Mouse (Mus musculus) lung, embryonic 14.5 days (tissue): Measurements from ENCODE around the gene Epha5. TPM values are rescaled to one million over a fixed set of nuclear protein-coding genes. Genes with fewer than 3 reads are reported as not detected.

ENCODE experiments used
- ATAC-seq: fragments of 200-750 bp; cut with Nextera tagmentation; 2 replicates; pipeline ENCODE4 v1.8.0; 2017; ENCODE audit warnings: mild to moderate bottlenecking, moderate TSS enrichment, moderate library complexity; ENCODE audit not compliant: insufficient read depth
- DNase-seq: peaks from one replicate; pipeline ENCODE4 v3.0.0-alpha.2; 2015
- H3K27ac ChIP-seq: fragments of 300-500 bp; sonication (generic); 2 replicates; pipeline ENCODE4 v1.5.1; 2014; ENCODE audit warnings: low read depth, mild to moderate bottlenecking, moderate library complexity
- H3K27me3 ChIP-seq: fragments of 300-500 bp; sonication (generic); 2 replicates; pipeline ENCODE4 v1.6.1; 2014; ENCODE audit warnings: low read length, control low read depth; ENCODE audit not compliant: insufficient read depth
- H3K36me3 ChIP-seq: fragments of 300-500 bp; sonication (generic); 2 replicates; pipeline ENCODE4 v1.6.1; 2014; ENCODE audit warnings: control low read depth; ENCODE audit not compliant: insufficient read depth
- H3K4me1 ChIP-seq: fragments of 300-500 bp; sonication (generic); 2 replicates; pipeline ENCODE4 v1.6.1; 2014; ENCODE audit warnings: antibody characterized with exemption, control low read depth; ENCODE audit not compliant: insufficient read depth
- H3K4me2 ChIP-seq: fragments of 300-500 bp; sonication (generic); 2 replicates; pipeline ENCODE4 v1.6.1; 2014; ENCODE audit warnings: mild to moderate bottlenecking
- H3K4me3 ChIP-seq: fragments of 300-500 bp; sonication (generic); 2 replicates; pipeline ENCODE4 v1.5.1; 2014; ENCODE audit warnings: low read depth, low read length
- H3K9ac ChIP-seq: fragments of 300-500 bp; sonication (generic); 2 replicates; pipeline ENCODE4 v1.6.1; 2014
- H3K9me3 ChIP-seq: fragments of 300-500 bp; sonication (generic); 2 replicates; pipeline ENCODE4 v1.6.1; 2016; ENCODE audit warnings: low read depth, low read length, control low read depth
- CTCF ChIP-seq: IDR thresholded peaks from 2 replicates; pipeline ENCODE4 v1.5.1; 2016; ENCODE audit warnings: antibody characterized with exemption, low read depth
- WGBS: fragments of 180-500 bp; shearing (Covaris S2); extraction: QIAGEN DNeasy Blood & Tissue Kit; methylation state at CpG from one replicate; pipeline ENCODE4 v1.1.7; 2014; 5-methylcytosine and 5-hydroxymethylcytosine counted together
- polyA plus RNA-seq: library from polyadenylated mRNA; unstranded; fragments of >200 nt; fragmentation: Nextera tagmentation; extraction: Ambion mirVana; gene quantifications from 2 replicates; pipeline ENCODE4 v1.2.1, GENCODE M21; 2014

The Epha5 gene
- 8.0 and 10.3 TPM in 2 replicates for polyA plus RNA-seq

GRCm38 (mm10) chr5:84417062-84417879 is at the start of gene Epha5:
TSS of gene Epha5 (minus strand) at chr5:84417382.
- DNase-seq (peak; percentile 86), ATAC-seq (peak; percentile 97)
- H3K27me3 ChIP-seq: peaks cover 15% of the 10 kb centered on the region; the same call in 1 of the 2 replicates
- under 1% methylated on average over 65 of the region's 67 CpGs for WGBS
- H3K4me1 ChIP-seq: no peaks in the 10 kb centered on the region
- H3K4me2 ChIP-seq: peak within 1 kb of the TSS; percentile 77
- no peak within 1 kb of the TSS for H3K27ac ChIP-seq
- H3K9me3 ChIP-seq: no peaks in the 10 kb centered on the region
- peak within 1 kb of the TSS; percentile 52 for H3K4me3 ChIP-seq
- TF ChIP-seq CTCF: peak; percentile 35; the same call in 1 of the 2 replicates
- H3K9ac ChIP-seq: peak within 1 kb of the TSS; percentile 60
- H3K36me3 ChIP-seq: no peaks in the 10 kb centered on the region

DNA sequence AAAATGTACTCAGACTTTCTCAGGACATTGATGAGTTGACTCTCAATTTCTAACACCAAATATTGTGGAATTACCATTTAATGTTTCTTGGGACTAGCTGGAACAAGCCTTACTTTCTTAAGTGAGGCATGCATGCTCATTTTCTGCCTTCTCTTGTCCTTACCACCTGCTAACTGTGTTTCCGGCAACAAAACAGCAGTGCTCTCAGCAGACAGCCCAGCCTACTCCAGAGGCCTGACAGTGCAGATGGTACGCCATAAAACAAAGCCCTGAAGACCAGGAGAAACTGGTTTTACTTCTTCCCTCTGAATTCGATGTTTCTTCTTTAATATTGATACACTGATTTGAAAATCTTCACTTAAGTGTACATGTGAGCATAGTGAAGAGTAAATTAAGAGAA is 39.0 kb upstream of the Epha5 start:
- H3K27ac ChIP-seq: no peak overlapping the region
- no peaks in the 10 kb centered on the region for H3K4me1 ChIP-seq
- 78% methylated on average over 3 of the region's 3 CpGs for WGBS
- no peaks in the 10 kb centered on the region for H3K27me3 ChIP-seq
- no peak overlapping the region for H3K9ac ChIP-seq
- H3K36me3 ChIP-seq: no peaks in the 10 kb centered on the region
- H3K4me2 ChIP-seq: no peak overlapping the region
- ATAC-seq (no peak), DNase-seq (no peak)
- TF ChIP-seq CTCF: no peak
- H3K4me3 ChIP-seq: no peak overlapping the region
- no peaks in the 10 kb centered on the region for H3K9me3 ChIP-seq

GRCm38 (mm10) chr5:84454641-84455040 is 37.5 kb upstream of the Epha5 start:
- no peaks in the 10 kb centered on the region for H3K27me3 ChIP-seq
- no peak for TF ChIP-seq CTCF
- H3K4me3 ChIP-seq: no peak overlapping the region
- no peak for DNase-seq
- ATAC-seq: no peak
- H3K4me2 ChIP-seq: no peak overlapping the region
- no peaks in the 10 kb centered on the region for H3K4me1 ChIP-seq
- no peak overlapping the region for H3K27ac ChIP-seq
- no peaks in the 10 kb centered on the region for H3K9me3 ChIP-seq
- WGBS: 60% methylated on average over 4 of the region's 4 CpGs
- H3K9ac ChIP-seq: no peak overlapping the region
- H3K36me3 ChIP-seq: no peaks in the 10 kb centered on the region

GRCm38 (mm10) chr5:84453839-84454238 is 36.7 kb upstream of the Epha5 start:
- Histone ChIP-seq H3K27me3 (no peaks in the 10 kb centered on the region), H3K9ac (no peak overlapping the region), H3K4me1 (no peaks in the 10 kb centered on the region), H3K9me3 (no peaks in the 10 kb centered on the region), H3K4me2 (no peak overlapping the region), H3K27ac (no peak overlapping the region), H3K4me3 (no peak overlapping the region), H3K36me3 (no peaks in the 10 kb centered on the region)
- TF ChIP-seq CTCF: no peak
- ATAC-seq: no peak
- DNase-seq: no peak
- WGBS: 38% methylated on average over 2 of the region's 2 CpGs

DNA sequence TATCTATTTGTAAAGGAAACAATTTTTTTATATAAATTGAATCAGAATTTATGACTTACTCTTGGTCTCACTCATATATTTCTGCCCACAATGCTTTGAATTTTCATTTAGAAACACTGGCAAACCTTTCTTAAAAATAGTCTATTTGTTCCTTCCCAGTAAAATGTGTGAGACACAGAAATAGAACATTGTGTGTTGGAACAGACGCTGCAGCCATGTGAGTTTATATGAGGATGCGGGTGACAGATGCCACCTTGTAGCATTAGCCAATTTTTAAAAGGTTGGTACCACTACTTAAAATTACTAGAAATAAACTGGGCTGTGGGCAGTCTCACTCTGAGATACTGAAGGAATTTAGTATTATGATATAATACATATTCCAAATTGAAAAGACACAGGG is 23.1 kb upstream of the Epha5 start:
- H3K27me3 ChIP-seq: no peaks in the 10 kb centered on the region
- no peaks in the 10 kb centered on the region for H3K4me1 ChIP-seq
- no peak overlapping the region for H3K4me3 ChIP-seq
- H3K36me3 ChIP-seq: no peaks in the 10 kb centered on the region
- H3K27ac ChIP-seq: no peak overlapping the region
- no peak overlapping the region for H3K4me2 ChIP-seq
- H3K9me3 ChIP-seq: no peaks in the 10 kb centered on the region
- no peak for TF ChIP-seq CTCF
- DNase-seq (no peak), ATAC-seq (no peak)
- no peak overlapping the region for H3K9ac ChIP-seq
- 78% methylated on average over 2 of the region's 2 CpGs for WGBS

- TF ChIP-seq CTCF: no peak
- no peaks in the 10 kb centered on the region for H3K36me3 ChIP-seq
- under 1% methylated on average over 45 of the region's 45 CpGs for WGBS
- H3K27me3 ChIP-seq: peaks cover 15% of the 10 kb centered on the region; the same call in 1 of the 2 replicates
- no peaks in the 10 kb centered on the region for H3K9me3 ChIP-seq
- no peak overlapping the region for H3K27ac ChIP-seq
- H3K4me1 ChIP-seq: no peaks in the 10 kb centered on the region
- H3K4me2 ChIP-seq: peak overlapping the region; percentile 77
- ATAC-seq (peak; percentile 21; the same call in 1 of the 2 replicates), DNase-seq (peak; percentile 52)
- H3K9ac ChIP-seq: peak overlapping the region; percentile 60
- peak overlapping the region; percentile 52 for H3K4me3 ChIP-seq
Observed at GRCm38 (mm10) chr5:84415961-84416821, 991 bp downstream of the Epha5 start.

DNA sequence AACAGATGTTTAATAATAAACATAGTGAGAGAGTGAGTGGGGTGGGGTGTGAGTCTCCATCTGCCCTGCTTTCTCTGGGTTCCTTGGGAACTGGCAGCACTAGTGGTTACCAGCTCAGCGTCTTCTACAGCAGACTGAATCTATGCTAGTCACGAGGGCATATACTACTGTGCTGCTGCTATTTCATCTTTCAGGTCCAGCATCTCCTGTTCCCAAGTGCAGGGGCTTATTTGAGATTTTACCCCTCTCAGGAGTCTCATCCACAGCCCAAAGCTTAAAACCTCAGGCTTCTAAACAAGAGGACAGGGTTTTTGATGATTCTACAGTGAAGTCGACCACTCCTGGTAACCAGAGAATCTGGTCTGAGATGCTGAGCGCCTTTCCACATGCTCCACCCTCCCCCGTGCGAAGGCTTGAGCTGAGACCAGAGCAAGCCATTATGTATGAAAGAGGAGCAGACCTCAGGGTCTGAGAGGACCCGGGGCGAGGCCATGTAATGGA is 2.2 kb downstream of the Epha5 start:
- Histone ChIP-seq H3K9me3 (no peaks in the 10 kb centered on the region), H3K4me3 (peak overlapping the region; percentile 52), H3K4me2 (peak overlapping the region; percentile 77), H3K27me3 (peaks cover 15% of the 10 kb centered on the region; the same call in 1 of the 2 replicates), H3K4me1 (no peaks in the 10 kb centered on the region), H3K9ac (no peak overlapping the region), H3K36me3 (no peaks in the 10 kb centered on the region), H3K27ac (no peak overlapping the region)
- WGBS: 12% methylated on average over 8 of the region's 8 CpGs
- no peak for TF ChIP-seq CTCF
- DNase-seq (peak; percentile 9), ATAC-seq (no peak)
